Mouse (Mus musculus) hematopoietic stem cell, adult 5-6 weeks (primary cell): ENCODE results near the gene Rlf. TPM values are rescaled to one million over a fixed set of nuclear protein-coding genes. Genes with fewer than 3 reads are reported as not detected.
A peak's percentile ranks its signal among the peaks of the same experiment; 100 is the strongest.
"Not testable (repeated sequence)": the region's sequence is repeated elsewhere in the genome, so short reads cannot be mapped to it uniquely, and the experiment has no call there.

Experiments used
- ATAC-seq, 2 experiments: fragments of 125-278 bp in 1 of 2; replicated peaks in 1 of 2; 2 replicates each; pipeline ENCODE4 v1.8.0; 2016 to 2017; ENCODE audit warnings: inconsistent platforms in 2 of 2, mild to moderate bottlenecking in 2 of 2, moderate number of reproducible peaks in 2 of 2, low read depth in 1 of 2, moderate TSS enrichment in 1 of 2; ENCODE audit not compliant: low FRiP score in 2 of 2, poor library complexity in 2 of 2, severe bottlenecking in 2 of 2, insufficient read depth in 1 of 2, low TSS enrichment in 1 of 2
- total RNA-seq: library from RNA; stranded (forward); fragments of 172-1452, 232-1000 nt; gene quantifications from 2 replicates; pipeline ENCODE4 v1.2.3, GENCODE M21; 2017

Rlf gene
- total RNA-seq, 1 experiment from 2014 or later = 45.9 TPM

GRCm38 (mm10) chr4:121192306-121192705, 22.6 kb downstream of the Rlf start:
- ATAC-seq = no peak

DNA sequence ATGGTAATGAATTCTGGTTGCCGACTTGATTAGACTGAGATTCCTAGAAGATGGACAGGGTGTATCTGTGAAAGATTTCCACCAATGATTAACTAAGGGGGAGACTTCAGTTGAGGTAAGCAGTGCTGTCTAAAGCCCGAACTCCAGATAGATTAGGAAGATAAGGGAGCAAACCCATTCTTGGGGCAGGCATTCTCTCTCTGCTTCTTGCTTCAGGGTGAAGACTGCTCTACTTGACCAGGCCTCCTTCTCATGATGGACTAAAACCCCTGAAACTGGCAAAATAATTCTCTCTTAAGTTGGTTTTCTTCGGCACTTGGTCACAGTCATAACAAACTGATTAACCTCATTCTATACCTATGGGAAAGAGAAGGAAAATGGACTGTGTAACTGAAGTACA, 25.5 kb downstream of the Rlf start:
- ATAC-seq = no peak

DNA sequence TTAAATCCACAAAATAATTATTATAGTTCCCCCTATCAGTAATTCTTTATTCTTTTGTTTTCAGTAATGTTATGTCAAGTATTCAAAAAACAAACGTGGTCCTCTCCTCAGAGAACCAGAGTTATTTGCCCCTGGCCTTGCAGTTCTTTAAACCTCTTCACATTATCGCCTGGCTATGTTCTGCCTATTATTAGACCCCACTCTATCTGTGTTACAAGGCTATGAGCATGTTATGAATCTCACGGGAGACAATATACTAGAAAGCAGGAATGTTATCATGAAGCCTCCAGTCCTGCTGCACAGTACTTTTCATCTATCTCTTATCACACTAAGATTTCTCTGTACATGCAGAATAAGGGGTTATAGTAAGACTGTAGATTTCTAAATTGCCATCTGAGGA, 35.2 kb downstream of the Rlf start:
- no peak for ATAC-seq

GRCm38 (mm10) chr4:121167656-121168055, 47.2 kb downstream of the Rlf start:
- no peak for ATAC-seq

GRCm38 (mm10) chr4:121166697-121167096, 48.2 kb downstream of the Rlf start:
- not testable (repeated sequence) for ATAC-seq

DNA sequence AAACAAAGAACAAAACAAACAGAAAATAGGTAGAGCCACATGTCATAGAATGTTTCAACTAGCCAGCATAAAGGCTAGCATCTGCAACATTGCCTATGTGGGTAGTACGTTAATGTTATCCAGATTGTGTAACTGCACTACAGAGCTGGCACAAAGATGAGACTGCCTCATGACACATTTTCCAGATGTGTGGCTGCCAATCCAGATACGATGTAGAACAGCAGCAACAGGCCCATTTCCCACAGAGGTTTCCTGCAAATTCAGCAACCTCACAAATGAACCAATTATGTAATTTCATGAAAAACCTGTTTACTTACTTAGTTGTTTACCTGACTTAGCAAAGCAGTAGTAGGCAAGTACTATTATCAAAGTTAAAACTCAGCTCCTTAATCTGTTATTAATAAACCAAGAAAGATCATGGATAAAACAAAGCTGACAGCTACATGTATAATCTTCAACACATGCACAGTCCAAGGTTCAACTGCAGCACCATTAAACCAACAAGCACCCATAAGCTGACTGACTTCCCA, 51.3 kb downstream of the Rlf start:
- ATAC-seq = no peak

GRCm38 (mm10) chr4:121109126-121109525, 105.8 kb downstream of the Rlf start, which contains the start of gene Tmco2:
Gene Tmco2 (minus strand): TSS chr4:121109226.
- ATAC-seq = no peak

GRCm38 (mm10) chr4:121103304-121103703, 111.6 kb downstream of the Rlf start:
- no peak for ATAC-seq

DNA sequence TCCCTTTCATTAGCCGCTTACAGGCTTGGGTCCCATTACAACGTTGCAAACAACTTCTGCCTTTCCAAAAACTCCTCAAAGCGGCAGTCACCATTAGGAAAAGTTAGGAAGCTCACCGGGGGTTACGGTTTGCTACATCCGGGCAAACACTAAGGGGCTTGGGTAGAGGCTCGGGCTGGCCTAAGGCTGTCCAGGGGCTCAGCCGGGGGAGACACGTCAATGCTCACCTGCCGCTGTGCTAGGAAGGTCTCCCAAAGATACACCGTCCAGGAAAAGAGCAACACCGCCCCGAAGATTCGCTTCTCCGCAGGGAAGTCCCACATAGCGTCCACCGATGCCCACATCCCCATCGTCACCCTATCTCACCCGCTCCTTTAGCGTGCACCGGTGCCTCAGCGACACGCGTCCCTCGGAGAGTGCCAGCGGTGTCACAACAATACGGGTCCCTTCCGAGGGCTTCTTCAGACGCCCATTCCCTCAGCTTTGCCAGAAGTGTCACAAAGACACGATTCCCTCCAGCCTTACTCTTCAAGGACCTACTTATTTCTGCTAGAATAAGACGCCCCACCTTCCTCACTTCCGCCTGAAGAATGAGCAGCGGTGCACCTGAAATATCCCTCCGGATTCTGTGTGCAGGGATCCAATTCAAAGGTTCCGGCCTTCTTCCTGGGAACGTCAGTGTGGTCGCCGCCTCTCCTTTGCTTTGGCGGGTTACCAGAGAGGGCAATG, 117.1 kb downstream of the Rlf start, which contains the start of gene Zmpste24:
Gene Zmpste24 (minus strand): TSS at position 592 of the 729 bp plus-strand sequence.
- ATAC-seq = peak; percentile 89 to 95

Other genes with a start within 250 kb of the Rlf start
- gene Smap2, start 197.8 kb downstream of the Rlf start, total RNA-seq = 50.3 and 52.8 TPM in 2 replicates
- gene Col9a2, start 175.7 kb downstream of the Rlf start, total RNA-seq = 0.06 TPM in 1 of 2 replicates, not detected in the other
- gene Zmpste24, start 116.8 kb downstream of the Rlf start, total RNA-seq = 64.8 and 73.0 TPM in 2 replicates
- gene Tmco2, start 105.9 kb downstream of the Rlf start, total RNA-seq = not detected in 2 replicates
- not detected in 2 replicates for gene Gm12888, start 109.8 kb upstream of the Rlf start, total RNA-seq
- not detected in 2 replicates for gene Gm12886, start 208.0 kb upstream of the Rlf start, total RNA-seq